Mouse (Mus musculus): Measurements from ENCODE around the gene Slamf9.
A peak's percentile ranks its signal among the peaks of the same experiment; 100 is the strongest.

The Slamf9 gene

GRCm38 (mm10) chr1:172489585-172490250 is 14.6 kb downstream of the Slamf9 start:
- no peak for DNase-seq (ENCODE audit: low spot score)

- DNase-seq (ENCODE audit: low spot score): peak; percentile 61
Observed at GRCm38 (mm10) chr1:172490261-172490661, 15.1 kb downstream of the Slamf9 start.

- DNase-seq (ENCODE audit: low spot score): no peak
Observed at GRCm38 (mm10) chr1:172492047-172492446, 16.9 kb downstream of the Slamf9 start.

- no peak for DNase-seq (ENCODE audit: low spot score)
Observed at GRCm38 (mm10) chr1:172493516-172493915, 18.4 kb downstream of the Slamf9 start.

GRCm38 (mm10) chr1:172496030-172496429 is 20.9 kb downstream of the Slamf9 start:
- no peak for DNase-seq (ENCODE audit: low spot score)

- DNase-seq (ENCODE audit: low spot score): no peak
Observed at GRCm38 (mm10) chr1:172497428-172497827, 22.3 kb downstream of the Slamf9 start.

GRCm38 (mm10) chr1:172499765-172500441 is 24.7 kb downstream of the Slamf9 start, which contains the start of gene Tagln2:
TSS of gene Tagln2 (plus strand) at chr1:172500047.
- DNase-seq (ENCODE audit: low spot score): peak; percentile 39

- DNase-seq (ENCODE audit: low spot score): peak; percentile 26
Observed at GRCm38 (mm10) chr1:172500451-172501370, 25.6 kb downstream of the Slamf9 start.

GRCm38 (mm10) chr1:172501371-172502144 is 26.4 kb downstream of the Slamf9 start:
- peak; percentile 81 for DNase-seq (ENCODE audit: low spot score)

- no peak for DNase-seq (ENCODE audit: low spot score)
Observed at GRCm38 (mm10) chr1:172502145-172503110, 27.3 kb downstream of the Slamf9 start.

GRCm38 (mm10) chr1:172503111-172503997 is 28.2 kb downstream of the Slamf9 start:
- DNase-seq (ENCODE audit: low spot score): no peak

- no peak for DNase-seq (ENCODE audit: low spot score)
Observed at GRCm38 (mm10) chr1:172504756-172505155, 29.6 kb downstream of the Slamf9 start.

GRCm38 (mm10) chr1:172507001-172507400 is 31.8 kb downstream of the Slamf9 start:
- no peak for DNase-seq (ENCODE audit: low spot score)

GRCm38 (mm10) chr1:172507701-172508100 is 32.5 kb downstream of the Slamf9 start:
- no peak for DNase-seq (ENCODE audit: low spot score)

- DNase-seq (ENCODE audit: low spot score): no peak
Observed at GRCm38 (mm10) chr1:172508172-172508571, 33.0 kb downstream of the Slamf9 start.

GRCm38 (mm10) chr1:172509235-172509634 is 34.1 kb downstream of the Slamf9 start:
- DNase-seq (ENCODE audit: low spot score): no peak

GRCm38 (mm10) chr1:172509983-172510382 is 34.8 kb downstream of the Slamf9 start:
- no peak for DNase-seq (ENCODE audit: low spot score)

GRCm38 (mm10) chr1:172510421-172510972 is 35.3 kb downstream of the Slamf9 start:
- DNase-seq (ENCODE audit: low spot score): no peak

GRCm38 (mm10) chr1:172512962-172513361 is 37.8 kb downstream of the Slamf9 start:
- DNase-seq (ENCODE audit: low spot score): peak; percentile 64

Measured in T-cell, adult 2 months (primary cell).